Mouse (Mus musculus) megakaryocyte, embryonic 14.5 days (primary cell): ENCODE measurements around the gene Abca6. TPM values are rescaled to one million over a fixed set of nuclear protein-coding genes. Genes with fewer than 3 reads are reported as not detected.

Experiments
- H3K27me3 ChIP-seq: replicated peaks from 2 replicates; pipeline ENCODE3; 2012; ENCODE audit warnings: inconsistent platforms
- H3K36me3 ChIP-seq: replicated peaks from 2 replicates; pipeline ENCODE3; 2012; ENCODE audit warnings: low read length, inconsistent platforms, mixed read lengths
- H3K4me1 ChIP-seq: 2 replicates; pipeline ENCODE4 v1.6.1; 2012; ENCODE audit warnings: inconsistent platforms
- H3K4me3 ChIP-seq: replicated peaks from 2 replicates; pipeline ENCODE3; 2012; ENCODE audit warnings: moderate library complexity, mild to moderate bottlenecking, inconsistent platforms
- H3K9me3 ChIP-seq: 2 replicates; pipeline ENCODE4 v1.6.1; 2012; ENCODE audit warnings: inconsistent platforms
- FLI1 ChIP-seq: IDR thresholded peaks from 2 replicates; pipeline ENCODE4 v1.6.1; 2012; ENCODE audit warnings: low read length, inconsistent platforms, mixed read lengths
- GATA1 ChIP-seq: IDR thresholded peaks from 3 replicates; pipeline ENCODE4 v1.6.1; 2012; ENCODE audit warnings: mixed read lengths, low read length, inconsistent platforms, borderline replicate concordance
- polyA plus RNA-seq: library from polyadenylated mRNA; stranded (reverse); fragments of >175 nt; gene quantifications from 2 replicates; pipeline ENCODE4 v1.2.3, GENCODE M21; 2012; ENCODE audit warnings: low replicate concordance; ENCODE audit not compliant: insufficient read depth

Gene Abca6
- polyA plus RNA-seq = not detected in 2 replicates

DNA sequence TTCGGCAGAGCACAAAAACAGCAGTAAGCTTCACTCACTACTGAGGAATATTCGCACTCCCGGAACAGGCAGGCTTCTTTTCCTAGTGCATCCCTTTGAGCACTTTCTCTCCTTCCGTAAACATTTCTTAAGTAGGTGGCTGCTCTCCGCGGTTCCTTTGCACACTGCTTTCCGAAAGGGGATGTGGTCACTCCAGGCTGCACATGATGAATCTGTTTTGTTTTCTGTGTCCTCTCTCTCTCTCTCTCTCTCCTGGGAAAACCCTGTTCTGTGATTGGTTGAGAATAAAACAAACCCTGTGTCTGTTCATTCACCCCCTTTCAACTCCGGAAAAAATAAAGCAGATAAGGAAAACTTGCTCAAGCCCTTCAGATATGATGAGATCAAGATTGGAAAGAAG, at the start of gene Abca6:
Gene Abca6 (minus strand): TSS at position 243 of the 400 bp plus-strand sequence.
- TF ChIP-seq GATA1 (no peak), FLI1 (no peak)
- H3K9me3 ChIP-seq = peaks cover 6% of the 10 kb centered on the region
- H3K36me3 ChIP-seq = no peaks in the 10 kb centered on the region
- no peaks in the 10 kb centered on the region for H3K4me1 ChIP-seq
- H3K27me3 ChIP-seq = no peaks in the 10 kb centered on the region
- no peak within 1 kb of the TSS for H3K4me3 ChIP-seq

DNA sequence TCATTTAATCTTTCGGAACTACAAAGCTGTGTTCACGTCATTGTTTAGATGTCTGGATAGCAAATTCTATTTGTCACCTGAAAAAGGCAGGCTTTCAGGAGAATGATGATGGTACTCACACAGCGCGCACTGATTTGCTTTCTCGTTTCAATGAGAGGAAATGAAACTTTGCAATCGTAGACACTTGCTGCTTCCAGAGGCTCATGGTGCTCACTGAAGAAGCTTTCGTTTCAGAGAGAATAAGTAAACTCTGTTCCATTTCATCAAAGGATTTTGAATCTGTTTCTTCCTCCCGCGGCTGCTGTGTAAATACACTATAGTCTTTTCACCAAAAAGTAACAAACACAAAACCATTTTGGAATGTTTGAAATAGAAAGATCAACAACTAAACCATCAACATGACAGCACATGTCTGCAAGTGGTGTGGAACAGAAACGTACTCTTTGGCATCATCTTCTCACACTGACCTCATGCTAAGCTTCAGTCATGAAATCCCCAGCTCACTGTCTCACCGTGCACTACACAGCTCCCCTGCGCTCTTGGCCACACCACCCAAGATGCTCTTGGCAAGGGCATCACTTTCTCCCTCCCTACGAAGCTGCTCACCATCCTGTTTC, 46.4 kb upstream of the Abca6 start:
- Histone ChIP-seq H3K4me3 (no peak overlapping the region), H3K36me3 (no peaks in the 10 kb centered on the region), H3K27me3 (no peaks in the 10 kb centered on the region), H3K9me3 (no peaks in the 10 kb centered on the region), H3K4me1 (no peaks in the 10 kb centered on the region)
- TF ChIP-seq GATA1 (no peak), FLI1 (no peak)

DNA sequence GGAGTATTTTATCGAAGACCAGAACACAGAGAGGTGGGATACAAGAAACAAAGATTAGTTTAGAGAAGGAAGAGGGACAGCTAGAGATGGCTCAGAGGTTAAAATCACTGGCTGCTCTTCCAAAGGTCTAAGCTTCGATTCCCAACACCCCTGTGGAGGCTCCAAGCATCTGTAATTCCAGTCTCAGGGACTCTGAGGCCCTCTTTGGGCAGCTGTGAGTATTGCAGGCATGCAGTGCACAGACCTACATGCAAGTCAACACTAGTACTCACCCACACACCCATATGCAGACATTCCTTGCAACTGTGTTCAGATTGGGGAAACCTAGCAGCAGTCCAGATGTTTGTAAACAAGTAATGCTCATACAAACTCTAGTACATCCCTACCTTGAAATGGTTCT, 39.0 kb upstream of the Abca6 start:
- H3K4me1 ChIP-seq = peaks cover 8% of the 10 kb centered on the region; the same call in 1 of the 2 replicates
- no peaks in the 10 kb centered on the region for H3K27me3 ChIP-seq
- H3K4me3 ChIP-seq = no peak overlapping the region
- TF ChIP-seq FLI1 = no peak
- no peak for TF ChIP-seq GATA1
- peaks cover 3% of the 10 kb centered on the region for H3K9me3 ChIP-seq
- H3K36me3 ChIP-seq = peaks cover 2% of the 10 kb centered on the region

DNA sequence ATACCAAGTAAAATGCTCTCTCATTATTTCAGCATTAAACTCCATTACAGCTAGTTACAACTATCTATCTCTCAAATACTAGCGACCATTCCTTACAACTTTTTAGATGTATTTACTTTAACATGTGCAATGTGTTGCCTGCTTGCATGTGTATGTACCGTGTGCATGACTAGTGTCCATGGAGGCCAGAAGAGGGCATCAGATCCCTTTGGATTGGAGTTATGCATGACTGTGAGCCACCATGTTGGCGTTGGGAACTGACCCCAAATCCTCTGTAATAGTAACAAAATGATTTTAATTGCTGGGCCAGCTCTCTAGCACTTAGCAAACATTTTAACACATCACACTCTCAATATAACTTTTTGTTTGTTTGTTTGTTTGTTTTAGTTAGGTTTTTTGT, 36.8 kb upstream of the Abca6 start:
- Histone ChIP-seq H3K9me3 (peaks cover 3% of the 10 kb centered on the region), H3K4me1 (peaks cover 14% of the 10 kb centered on the region), H3K4me3 (no peak overlapping the region), H3K27me3 (no peaks in the 10 kb centered on the region), H3K36me3 (peaks cover 2% of the 10 kb centered on the region)
- TF ChIP-seq FLI1 = no peak
- no peak for TF ChIP-seq GATA1

GRCm38 (mm10) chr11:110287694-110288093, 36.1 kb upstream of the Abca6 start:
- TF ChIP-seq FLI1 (no peak), GATA1 (no peak)
- peaks cover 3% of the 10 kb centered on the region for H3K9me3 ChIP-seq

GRCm38 (mm10) chr11:110286331-110286730, 34.8 kb upstream of the Abca6 start:
- Histone ChIP-seq H3K27me3 (no peaks in the 10 kb centered on the region), H3K4me3 (no peak overlapping the region), H3K9me3 (peaks cover 3% of the 10 kb centered on the region), H3K36me3 (peaks cover 2% of the 10 kb centered on the region), H3K4me1 (peaks cover 19% of the 10 kb centered on the region)
- no peak for TF ChIP-seq GATA1
- no peak for TF ChIP-seq FLI1

More at GRCm38 (mm10) chr11:110287694-110288093, 36.1 kb upstream of the Abca6 start:
- Histone ChIP-seq H3K36me3 (peaks cover 2% of the 10 kb centered on the region), H3K27me3 (no peaks in the 10 kb centered on the region), H3K4me1 (peaks cover 19% of the 10 kb centered on the region), H3K4me3 (no peak overlapping the region)

DNA sequence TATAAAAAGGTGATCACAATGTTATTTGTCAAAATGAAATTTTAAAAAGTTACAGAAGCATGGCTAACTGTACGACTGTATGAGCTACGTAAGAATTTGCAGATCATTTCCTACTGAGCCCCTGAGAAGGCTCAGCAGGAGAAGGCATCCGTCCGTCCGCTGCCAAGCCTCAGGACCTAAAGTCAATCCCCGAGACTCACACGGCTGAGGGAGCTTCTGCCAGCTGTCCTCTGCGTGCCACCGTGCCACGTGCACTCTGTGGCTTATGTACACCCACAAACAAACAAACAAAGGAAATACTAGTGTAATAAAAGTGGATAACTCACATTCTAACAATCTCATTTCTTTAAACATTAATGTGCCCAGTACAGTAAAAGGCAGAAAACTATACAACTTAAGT, 33.3 kb upstream of the Abca6 start:
- TF ChIP-seq GATA1 (no peak), FLI1 (no peak)
- H3K36me3 ChIP-seq = no peaks in the 10 kb centered on the region
- no peaks in the 10 kb centered on the region for H3K9me3 ChIP-seq
- peak overlapping the region; percentile 62 for H3K4me3 ChIP-seq
- H3K4me1 ChIP-seq = peaks cover 19% of the 10 kb centered on the region
- no peaks in the 10 kb centered on the region for H3K27me3 ChIP-seq

GRCm38 (mm10) chr11:110284185-110284787, 32.7 kb upstream of the Abca6 start:
- Histone ChIP-seq H3K9me3 (no peaks in the 10 kb centered on the region), H3K36me3 (no peaks in the 10 kb centered on the region), H3K4me1 (peaks cover 19% of the 10 kb centered on the region), H3K27me3 (no peaks in the 10 kb centered on the region), H3K4me3 (peak overlapping the region; percentile 70)
- no peak for TF ChIP-seq GATA1
- TF ChIP-seq FLI1 = no peak

DNA sequence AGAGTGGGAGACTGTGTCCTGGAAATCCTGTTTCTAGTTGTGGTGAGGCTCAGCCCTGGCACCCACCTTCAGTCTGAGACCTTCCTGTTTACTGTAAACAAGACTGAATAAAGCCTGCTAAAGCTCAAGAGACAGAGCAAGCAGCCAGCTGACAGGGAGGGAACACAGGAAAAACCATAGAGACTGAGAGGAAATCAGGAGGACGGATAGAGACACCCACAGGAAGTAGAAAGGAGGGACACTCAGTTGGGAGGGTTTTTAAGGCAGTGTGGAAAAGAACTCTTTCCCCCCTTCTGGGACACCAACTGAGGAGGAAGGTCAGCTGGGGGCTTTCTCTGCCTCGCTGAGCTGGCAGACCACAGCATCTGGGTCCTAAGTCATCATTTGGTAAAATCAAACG, 23.2 kb upstream of the Abca6 start:
- TF ChIP-seq FLI1 (no peak), GATA1 (no peak)
- H3K9me3 ChIP-seq = no peaks in the 10 kb centered on the region
- no peaks in the 10 kb centered on the region for H3K27me3 ChIP-seq
- peaks cover 2% of the 10 kb centered on the region for H3K36me3 ChIP-seq
- peak overlapping the region; percentile 66 for H3K4me3 ChIP-seq
- H3K4me1 ChIP-seq = peaks cover 25% of the 10 kb centered on the region

- Histone ChIP-seq H3K4me3 (no peak overlapping the region), H3K36me3 (no peaks in the 10 kb centered on the region), H3K9me3 (no peaks in the 10 kb centered on the region), H3K4me1 (peaks cover 34% of the 10 kb centered on the region), H3K27me3 (no peaks in the 10 kb centered on the region)
- TF ChIP-seq FLI1 (no peak), GATA1 (no peak)
Measured at GRCm38 (mm10) chr11:110271745-110272144, 20.2 kb upstream of the Abca6 start.
